Mouse (Mus musculus): ENCODE data around the gene Acy3.

GRCm38 (mm10) chr19:3951461-3951860, 34.9 kb upstream of the Acy3 start:
- TF ChIP-seq CTCF (conservative IDR thresholded peaks at IDR 0.05; ENCODE audit: insufficient read depth, insufficient read length, low read depth, low read length) = no peak
- TF ChIP-seq POLR2A (IDR thresholded peaks at IDR 0.05; ENCODE audit: low read depth, low read length) = no peak
